Mouse (Mus musculus) layer of hippocampus, postnatal 25 days (tissue): ENCODE measurements around the gene Eps8l1. TPM values are rescaled to one million over a fixed set of nuclear protein-coding genes. Genes with fewer than 3 reads are reported as not detected.
"Not testable (repeated sequence)": the region's sequence is repeated elsewhere in the genome, so short reads cannot be mapped to it uniquely, and the experiment has no call there.

Experiments
- DNase-seq, 2 experiments: peaks; one replicate each; pipeline ENCODE4 v3.0.0; 2022; ENCODE audit warnings: mixed read lengths in 2 of 2, low spot score in 1 of 2; ENCODE audit errors: extremely low spot score in 1 of 2
- total RNA-seq, 2 experiments: library from RNA; stranded (reverse); gene quantifications; 2 replicates each; pipeline ENCODE4 v1.2.3; 2021

The Eps8l1 gene
- 1 to 10 TPM; 5.3 to 5.7 TPM for total RNA-seq

DNA sequence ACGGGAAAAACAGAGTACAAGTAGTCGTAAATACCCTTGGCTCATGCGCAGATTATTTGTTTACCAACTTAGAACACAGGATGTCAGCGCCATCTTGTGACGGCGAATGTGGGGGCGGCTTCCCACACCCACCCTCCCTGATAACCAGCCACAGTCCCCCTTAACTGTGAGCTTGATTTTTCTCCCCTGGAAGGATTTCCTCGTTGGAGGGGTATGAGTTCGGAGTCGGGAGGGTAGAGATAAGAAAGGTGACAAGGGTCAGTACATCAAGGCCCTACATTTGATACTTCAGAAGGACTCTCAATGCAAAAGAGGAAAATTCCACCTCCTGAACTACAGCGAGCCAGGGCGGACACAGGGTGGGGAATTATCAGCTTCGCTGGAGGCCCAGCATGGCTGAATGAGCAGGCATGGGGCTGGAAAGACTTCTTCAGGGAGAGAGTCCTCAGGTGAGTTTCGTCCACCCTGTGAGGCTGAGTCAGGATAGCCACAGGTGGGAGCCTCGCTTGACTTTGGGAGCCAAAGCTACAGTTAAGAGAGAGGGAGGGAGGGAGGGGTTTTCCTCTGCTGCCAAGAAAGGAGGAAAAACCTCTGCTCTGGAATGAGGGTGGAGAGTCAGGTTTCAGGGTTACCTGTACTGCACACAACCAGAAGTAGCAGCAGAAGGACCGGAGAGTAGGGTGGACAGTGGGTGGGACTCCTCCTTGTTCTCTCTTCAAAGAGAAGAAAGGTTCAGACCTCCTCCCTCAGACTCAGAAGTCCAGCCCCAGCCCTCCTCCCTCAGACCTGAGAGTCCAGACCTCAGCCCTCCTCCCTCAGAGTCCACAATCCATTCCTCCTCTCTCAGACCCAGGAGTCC is at the start of gene Eps8l1:
Eps8l1 (plus strand) TSS at position 99 of the 859 bp plus-strand sequence.
- DNase-seq: no peak

DNA sequence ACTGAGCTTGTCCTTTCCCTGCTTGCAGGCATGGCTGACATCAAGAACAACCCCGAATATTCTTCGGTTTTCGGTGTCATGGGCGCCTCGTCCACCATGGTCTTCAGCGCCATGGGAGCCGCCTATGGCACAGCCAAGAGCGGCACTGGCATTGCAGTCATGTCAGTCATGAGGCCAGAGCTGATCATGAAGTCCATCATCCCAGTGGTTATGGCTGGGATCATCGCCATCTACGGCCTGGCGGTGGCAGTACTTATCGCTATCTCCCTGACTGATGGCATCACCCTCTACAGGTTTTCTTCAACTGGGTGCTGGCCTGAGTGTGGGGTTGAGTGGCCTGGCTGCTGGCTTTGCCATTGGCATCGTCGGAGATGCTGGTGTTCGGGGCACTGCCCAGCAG is 48.1 kb upstream of the Eps8l1 start:
- DNase-seq: not testable (repeated sequence)

DNA sequence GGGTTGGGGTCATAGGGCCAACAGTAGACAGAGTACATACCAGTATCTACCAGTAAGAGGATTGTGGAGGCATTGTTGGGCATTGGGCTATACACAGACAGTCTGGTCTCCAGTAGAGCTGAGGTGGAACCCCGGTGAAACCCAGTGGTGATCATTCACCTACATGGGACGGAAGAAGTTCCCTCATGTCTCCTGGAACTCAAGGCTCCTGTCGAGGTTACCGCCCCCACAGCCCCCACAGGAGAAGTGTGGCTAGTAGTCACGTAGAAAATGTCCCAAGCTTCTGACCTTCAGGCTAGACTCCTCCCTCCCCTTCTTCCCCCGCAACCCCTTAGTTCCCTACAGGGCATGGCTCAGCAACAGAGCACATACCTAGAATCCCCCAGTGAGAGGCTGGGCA is 40.8 kb upstream of the Eps8l1 start:
- no peak for DNase-seq

GRCm38 (mm10) chr7:4420230-4420629 is 40.2 kb upstream of the Eps8l1 start:
- DNase-seq: no peak

- DNase-seq: peak; percentile 69 to 89
Observed at GRCm38 (mm10) chr7:4427161-4427912, 33.1 kb upstream of the Eps8l1 start.

DNA sequence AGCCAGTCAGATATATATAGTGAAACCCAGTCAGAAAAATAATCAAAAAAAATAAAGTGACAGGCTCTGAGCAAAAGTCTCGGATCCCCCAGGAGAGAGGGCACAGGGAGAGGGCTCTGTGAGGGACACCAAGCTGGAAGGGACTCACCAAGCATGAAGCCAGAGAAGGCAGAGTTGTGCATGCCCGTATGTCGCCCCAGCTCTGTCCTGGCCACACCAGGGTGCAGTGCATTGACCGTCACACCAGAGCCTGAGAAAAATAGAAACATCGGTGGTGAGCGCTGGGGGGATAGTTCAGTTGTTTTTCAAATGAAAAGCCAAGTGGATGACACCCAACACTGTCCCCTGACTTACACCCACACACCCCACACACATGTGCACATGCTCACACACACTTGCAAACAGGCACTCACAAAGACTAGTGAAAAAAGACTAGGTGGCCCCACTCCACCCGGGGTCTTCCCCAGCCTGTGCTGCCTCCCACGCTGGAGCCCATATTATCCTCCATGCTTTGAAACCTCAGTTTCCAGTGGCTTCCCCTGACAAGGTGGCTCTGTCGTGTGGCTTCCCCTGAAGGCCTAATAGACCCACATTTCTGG is 30.1 kb upstream of the Eps8l1 start:
- DNase-seq: no peak

- peak; percentile 46 to 66 for DNase-seq
Observed at GRCm38 (mm10) chr7:4431548-4431947, 28.9 kb upstream of the Eps8l1 start.

DNA sequence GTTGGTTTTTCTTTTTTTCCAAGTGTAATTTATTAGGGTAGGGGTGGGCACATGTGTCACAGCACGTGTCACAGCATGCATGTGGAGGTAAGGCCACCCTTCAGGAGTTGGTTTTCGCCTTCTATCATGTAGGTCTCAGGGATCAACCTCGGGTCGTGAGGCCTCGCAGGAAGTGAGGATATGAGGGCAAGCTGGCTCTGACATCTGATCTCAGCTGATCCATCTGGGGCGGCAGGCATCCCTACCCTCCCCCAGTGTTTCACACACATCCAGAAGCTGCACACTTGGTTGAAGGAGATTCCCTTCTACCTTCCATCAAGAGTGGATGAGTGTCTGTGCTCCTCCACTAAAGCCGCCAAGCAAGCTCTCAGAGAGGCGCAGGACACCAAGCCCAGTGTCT is 28.4 kb upstream of the Eps8l1 start:
- DNase-seq: peak in 1 of 2 experiments; percentile 2

GRCm38 (mm10) chr7:4437721-4438120 is 22.8 kb upstream of the Eps8l1 start:
- DNase-seq: no peak

GRCm38 (mm10) chr7:4440549-4440948 is 19.9 kb upstream of the Eps8l1 start:
- DNase-seq: no peak

DNA sequence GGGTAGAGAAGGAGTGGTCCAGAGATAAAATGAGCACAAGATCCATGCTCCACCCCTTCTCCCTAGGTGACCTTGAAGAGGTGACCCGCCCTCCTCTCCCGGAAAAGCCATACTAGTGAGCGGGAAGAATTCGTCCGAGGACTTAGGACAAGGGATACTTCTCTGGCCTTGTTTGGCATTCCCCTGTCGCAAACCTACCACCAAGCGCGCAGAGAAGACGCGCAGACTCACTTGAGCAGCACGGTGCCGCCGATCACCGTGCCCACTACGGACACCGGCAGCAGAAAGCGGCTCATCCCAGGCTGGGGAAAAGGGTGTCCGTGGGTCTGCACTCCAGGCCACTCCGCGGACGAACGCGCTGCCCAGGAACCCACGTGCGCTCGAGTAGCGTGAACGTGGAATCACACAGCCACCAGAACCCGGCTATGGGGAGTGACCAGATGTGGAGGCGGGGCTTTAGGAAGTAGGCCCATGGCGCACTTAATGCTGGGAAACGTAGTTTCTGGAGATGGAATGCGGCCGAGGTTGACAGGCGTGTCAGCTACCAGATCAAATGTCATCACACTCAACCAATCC is 15.2 kb upstream of the Eps8l1 start, which contains the start of gene Rdh13:
Rdh13 (minus strand) TSS at position 434 of the 576 bp plus-strand sequence.
- DNase-seq: peak; percentile 72 to 73

DNA sequence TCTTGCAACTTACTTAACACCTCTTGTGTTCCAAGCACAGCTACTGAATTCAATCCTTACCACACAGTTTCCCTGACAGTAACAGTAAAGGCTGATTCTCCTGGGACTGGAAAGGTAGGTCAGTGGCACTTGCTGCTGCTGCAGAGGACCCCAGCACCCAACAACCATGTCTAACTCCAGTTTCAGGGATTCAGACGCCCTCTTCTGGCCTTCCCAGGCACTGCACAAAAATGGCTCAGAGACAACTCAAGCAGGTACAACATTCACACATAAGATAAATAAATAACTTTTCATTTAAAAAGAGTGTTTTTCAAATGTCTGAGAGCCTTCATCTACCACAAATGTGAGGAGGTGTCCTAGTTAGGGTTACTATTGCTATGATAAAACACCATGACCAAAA is 13.3 kb upstream of the Eps8l1 start:
- DNase-seq: no peak

GRCm38 (mm10) chr7:4448439-4448838 is 12.0 kb upstream of the Eps8l1 start:
- no peak for DNase-seq

GRCm38 (mm10) chr7:4449211-4449610 is 11.3 kb upstream of the Eps8l1 start:
- DNase-seq: no peak

- no peak for DNase-seq
Observed at GRCm38 (mm10) chr7:4452644-4453043, 7.8 kb upstream of the Eps8l1 start.

GRCm38 (mm10) chr7:4464194-4464824 is 3.8 kb downstream of the Eps8l1 start:
- DNase-seq: no peak

DNA sequence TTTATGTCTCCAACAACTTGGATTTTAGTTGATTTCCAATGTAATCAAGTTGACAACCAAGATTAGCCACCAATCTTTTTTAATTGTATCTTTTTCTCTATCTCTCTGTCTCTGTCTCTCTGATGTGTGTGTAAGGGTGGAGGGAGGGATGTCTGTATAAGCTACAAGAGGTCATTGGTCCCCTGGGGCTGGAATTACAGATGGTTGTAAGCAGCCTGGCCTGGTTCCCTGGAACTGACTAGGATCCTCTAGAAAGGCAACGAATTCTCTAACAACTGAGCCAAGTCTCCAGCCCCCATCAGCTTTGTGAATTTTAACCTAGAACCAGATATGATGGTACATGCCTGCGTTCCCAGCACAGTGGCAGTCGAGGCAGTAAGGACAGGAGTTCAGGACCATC is 7.3 kb downstream of the Eps8l1 start:
- DNase-seq: no peak

GRCm38 (mm10) chr7:4470275-4471178 is 10.1 kb downstream of the Eps8l1 start:
- DNase-seq: peak in 1 of 2 experiments; percentile 43

DNA sequence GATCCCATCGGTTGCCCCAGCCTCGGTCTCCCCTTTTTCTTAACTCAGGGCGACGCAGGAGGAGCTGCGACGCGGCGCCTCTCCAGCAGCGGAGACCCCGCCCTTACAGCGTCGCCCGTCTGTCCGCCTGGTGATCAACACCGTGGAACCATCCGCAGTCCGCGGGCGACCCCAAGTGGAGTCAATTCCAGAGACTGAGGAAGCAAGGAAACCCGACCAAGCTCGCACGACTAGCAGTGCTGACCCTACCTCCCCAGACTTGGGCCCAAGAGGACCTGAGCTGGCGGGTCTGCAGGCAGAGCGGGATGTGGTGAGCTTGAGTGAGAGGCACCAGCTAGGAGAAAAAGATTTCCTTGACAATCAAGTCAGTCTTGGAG is 10.7 kb downstream of the Eps8l1 start:
- DNase-seq: peak; percentile 80 to 91
